Mouse (Mus musculus) heart, adult 8-10 months (tissue): ENCODE results near the gene Ccdc90b. TPM values are rescaled to one million over a fixed set of nuclear protein-coding genes. Genes with fewer than 3 reads are reported as not detected.

Experiments used
- DNase-seq: peaks from one replicate; pipeline ENCODE4 v3.0.0; 2022; ENCODE audit warnings: low spot score
- total RNA-seq, 4 experiments: library from RNA; stranded (reverse); gene quantifications; 2 replicates each; pipeline ENCODE4 v1.2.4; 2022

Gene Ccdc90b
- total RNA-seq: 10 to 100 TPM; 41.6 to 48.5 (median 44.1) TPM

GRCm38 (mm10) chr7:92560986-92561876, at the start of gene Ccdc90b:
Gene Ccdc90b (plus strand): TSS chr7:92561149.
- peak; percentile 95 for DNase-seq

GRCm38 (mm10) chr7:92520397-92520796, 40.6 kb upstream of the Ccdc90b start:
- DNase-seq: no peak

DNA sequence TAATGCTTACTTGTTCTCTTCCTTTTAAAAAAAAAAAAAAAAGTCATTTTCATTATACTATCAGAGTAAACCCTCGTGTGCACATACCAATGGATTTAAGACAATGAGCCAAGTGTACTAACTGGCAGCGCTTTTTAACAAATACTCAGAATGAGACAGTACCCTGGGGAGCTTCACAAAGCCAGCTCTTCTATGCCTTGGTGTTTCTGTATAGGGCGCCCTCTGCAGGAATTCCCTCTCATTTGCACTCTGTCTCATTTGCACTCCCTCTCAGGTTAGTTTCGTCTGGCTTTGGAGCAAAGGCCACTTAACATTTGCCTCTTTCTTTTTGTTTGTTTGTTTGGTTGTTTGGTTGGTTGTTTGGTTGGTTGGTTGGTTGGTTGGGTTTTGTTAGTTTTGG, 40.1 kb upstream of the Ccdc90b start:
- DNase-seq: peak; percentile 22

DNA sequence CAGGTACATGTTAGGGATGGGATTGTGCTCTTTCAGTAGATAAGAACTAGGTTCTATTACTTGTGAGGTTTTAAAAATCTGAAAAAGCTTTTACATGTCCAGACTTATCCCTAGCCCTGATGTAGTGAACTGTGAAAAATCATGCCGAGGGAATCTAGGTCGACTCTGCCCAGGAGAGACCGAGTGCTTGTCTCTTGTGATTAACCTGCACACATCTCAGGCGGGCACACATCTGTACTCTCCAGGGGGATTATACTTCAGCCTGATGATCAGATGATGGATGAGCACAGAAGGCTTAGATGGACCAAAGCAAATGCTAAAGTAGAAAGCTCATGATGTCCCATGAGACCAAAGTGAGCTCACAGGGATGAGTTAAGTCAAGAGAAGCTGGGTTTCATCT, 31.7 kb upstream of the Ccdc90b start:
- no peak for DNase-seq

- no peak for DNase-seq
Measured at GRCm38 (mm10) chr7:92532351-92533036, 28.5 kb upstream of the Ccdc90b start.

DNA sequence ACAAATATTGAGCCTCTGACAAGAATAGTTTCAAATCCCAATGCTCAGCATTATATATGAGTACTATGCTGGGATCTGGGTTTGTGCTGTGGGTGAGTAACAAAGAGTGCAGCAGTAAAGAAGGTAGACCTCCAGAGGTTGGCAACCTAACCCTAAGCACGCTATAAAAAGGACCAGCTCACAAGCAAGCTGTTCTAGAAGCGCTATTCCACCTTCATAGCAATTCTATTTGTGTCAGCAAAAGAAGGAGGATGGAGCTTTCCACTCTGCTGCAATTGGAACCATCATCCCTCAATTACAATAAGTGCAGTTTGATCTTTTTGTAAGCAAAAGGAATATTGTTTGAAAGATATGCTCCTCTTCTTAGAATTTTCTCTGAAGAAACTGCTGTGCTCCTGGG, 14.2 kb upstream of the Ccdc90b start:
- DNase-seq: no peak

DNA sequence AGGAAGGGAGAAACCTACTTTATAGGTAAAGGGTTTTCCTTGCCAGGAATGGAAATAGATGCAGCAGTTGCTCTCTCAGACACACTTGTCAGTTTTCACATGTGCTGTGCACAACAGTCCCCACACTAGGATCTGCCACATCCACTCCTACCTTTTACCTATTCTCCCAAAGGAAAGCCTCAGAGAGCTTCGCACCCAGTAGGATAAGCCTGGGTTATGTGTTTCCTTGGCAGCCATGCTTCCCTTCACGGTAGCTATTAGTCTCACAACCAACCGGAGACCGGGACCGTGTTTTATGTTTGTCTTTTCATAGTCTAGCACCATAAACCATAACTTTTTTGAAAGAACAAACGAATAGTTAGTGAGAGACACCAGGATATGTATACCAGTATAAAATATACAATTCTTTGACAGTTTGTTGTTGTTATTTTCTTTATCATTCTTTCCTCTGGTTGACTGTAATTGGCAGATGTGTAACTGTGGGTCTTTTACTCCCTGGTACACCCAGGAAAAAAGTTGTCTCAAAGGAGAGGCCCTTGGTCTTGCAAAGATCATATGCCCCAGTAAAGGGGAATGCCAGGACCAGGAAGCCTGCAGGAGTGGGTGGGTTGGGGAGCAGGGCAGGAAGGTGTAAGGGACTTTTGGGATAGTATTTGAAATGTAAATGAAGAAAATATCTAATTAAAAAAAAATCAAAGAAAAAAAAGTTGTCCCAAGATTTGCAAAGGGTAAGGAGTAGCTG, 10.5 kb upstream of the Ccdc90b start:
- no peak for DNase-seq

DNA sequence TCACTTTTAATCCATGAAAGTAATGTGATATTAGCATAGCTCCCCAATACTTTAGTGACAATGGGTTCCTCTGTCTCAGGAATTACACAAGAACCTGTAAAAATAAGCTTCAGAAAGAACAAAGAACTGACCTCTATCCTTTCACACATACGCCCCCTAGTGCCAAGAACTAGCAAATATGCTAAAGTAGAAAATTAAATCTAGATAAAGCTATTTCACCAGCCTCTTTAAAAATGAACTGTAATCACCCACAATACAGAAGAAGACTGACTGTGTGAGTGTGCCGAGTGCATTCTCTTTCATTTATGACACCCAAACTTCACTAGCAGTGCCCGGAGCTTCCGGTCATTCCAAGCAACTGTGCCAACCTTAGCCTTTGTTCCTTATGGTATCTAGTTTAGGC, 10.0 kb upstream of the Ccdc90b start:
- peak; percentile 36 for DNase-seq

DNA sequence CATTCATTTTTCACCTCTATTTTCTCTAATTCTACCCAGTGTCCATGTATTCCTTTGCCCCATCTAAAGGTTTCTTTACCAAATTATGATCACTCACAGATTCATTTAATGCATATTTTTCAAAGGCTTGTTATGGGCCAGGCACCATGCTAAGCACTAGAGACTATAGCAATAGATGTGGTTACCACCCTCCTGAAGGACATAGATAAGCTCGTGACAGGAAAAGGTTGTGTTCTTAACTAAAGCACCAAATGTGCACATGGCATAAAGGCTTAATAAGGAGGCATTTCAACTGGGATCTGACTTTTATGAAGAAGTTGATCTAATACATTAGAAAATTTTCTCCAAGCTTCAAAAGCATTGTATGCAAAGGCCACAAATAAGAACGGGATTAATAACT, 2.2 kb upstream of the Ccdc90b start:
- no peak for DNase-seq

GRCm38 (mm10) chr7:92566775-92567174, 5.8 kb downstream of the Ccdc90b start:
- DNase-seq: no peak

DNA sequence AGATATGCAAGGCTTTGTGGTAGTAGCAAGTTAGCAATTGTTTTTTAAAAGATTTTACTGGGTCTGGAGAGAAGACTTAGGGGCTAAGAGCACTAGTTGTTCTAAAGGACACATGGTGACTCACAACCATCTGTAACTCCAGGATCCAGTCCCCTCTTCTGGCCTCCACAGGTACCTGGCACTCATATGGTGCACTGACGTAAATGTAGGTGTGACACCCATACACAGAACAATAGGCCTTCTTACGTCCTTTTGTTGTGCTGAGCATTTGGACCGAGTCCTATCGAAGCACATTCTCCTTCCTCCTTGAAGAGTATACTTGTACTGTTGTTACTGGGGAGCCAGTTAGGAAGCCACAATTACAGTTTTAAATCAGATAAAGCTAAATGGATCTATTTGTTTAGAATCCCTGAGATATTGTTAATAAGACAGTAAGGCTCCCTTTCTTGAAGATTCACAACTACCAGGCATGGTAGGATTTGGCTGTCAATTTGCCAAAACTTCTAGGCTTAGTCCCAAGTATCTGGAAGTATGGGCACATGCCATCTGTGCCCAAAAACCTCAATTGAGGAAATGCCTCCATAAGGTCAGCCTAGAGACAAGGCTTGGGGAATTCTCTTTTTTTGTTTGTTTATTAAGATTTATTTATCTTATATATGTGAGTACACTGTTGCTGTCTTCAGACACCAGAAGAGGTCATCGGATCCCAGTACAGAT, 19.7 kb downstream of the Ccdc90b start:
- DNase-seq: no peak

DNA sequence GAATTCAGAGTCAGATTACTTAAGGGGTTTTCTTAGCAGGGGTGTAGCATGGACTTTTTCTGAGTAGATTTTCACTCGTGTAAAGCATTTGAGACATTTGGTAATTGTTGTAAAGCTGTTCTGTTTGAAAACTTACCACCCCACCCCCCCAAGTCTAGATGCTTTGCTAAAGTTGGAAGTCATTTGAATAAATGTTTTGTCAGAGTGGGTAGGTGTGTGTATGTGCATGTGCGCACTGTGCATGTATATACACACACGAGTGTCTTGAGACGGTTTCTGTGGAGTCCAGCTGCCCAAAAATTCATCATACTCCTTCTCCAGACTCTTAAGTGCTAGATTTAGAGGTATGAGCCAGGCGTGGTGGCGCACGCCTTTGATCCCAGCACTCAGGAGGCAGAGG, 22.6 kb downstream of the Ccdc90b start:
- no peak for DNase-seq

DNA sequence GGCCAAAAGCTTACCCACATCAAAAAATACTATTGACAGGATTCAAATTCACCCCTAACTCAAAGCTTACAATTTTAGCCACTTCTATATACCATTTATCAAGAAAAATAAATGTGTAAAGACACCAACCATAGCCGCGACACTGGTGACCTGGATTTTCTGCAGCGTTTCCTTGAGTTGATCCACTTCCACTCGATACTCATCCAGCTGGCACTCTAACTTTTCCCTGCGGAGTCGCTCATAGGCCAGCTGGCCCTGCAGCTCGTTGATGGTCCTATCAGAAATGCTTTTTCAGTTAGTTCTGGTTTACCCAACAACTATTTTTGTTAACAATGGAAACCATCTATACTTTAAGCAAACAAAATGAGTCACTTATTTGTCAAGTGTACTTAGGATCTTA, 29.0 kb downstream of the Ccdc90b start:
- no peak for DNase-seq

- DNase-seq: no peak
Measured at GRCm38 (mm10) chr7:92590842-92591241, 29.9 kb downstream of the Ccdc90b start.

DNA sequence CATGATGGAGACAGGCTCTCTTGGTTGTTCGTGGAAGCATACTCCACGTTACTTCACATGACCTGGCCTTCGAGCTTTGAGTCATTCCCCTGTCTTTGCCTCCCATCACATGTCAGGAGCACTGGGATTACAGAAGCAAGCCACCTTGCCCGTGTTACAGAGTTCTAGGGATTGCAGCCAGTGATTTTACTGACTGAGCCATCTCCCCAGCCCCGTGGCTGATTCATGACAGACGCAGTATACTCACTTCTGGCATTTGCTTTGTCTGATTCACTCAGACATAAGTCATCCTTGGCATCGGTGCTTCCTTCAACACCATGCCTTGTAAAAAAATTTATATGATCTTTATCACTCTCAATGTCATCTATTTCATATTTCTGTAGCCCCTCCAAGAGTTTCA, 44.0 kb downstream of the Ccdc90b start:
- no peak for DNase-seq

DNA sequence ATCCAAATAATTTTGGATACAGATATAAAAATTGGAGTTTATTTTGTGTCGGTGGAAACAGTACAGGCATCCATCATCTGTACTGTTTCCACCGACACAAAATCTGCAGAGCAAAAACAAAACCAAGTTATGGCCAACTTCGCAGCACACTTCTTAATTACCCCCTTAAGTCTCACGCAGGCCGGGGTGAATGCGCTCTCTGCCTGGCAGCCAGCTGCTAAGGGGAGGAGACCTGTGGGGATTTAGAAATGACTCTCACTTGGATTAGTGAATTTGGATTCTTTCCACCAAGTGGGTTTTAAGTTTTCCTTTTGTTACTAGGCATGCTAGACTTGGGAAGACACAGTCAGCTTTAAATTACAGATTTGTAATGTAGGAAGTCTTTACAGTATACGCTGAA, 49.9 kb downstream of the Ccdc90b start:
- no peak for DNase-seq

DNA sequence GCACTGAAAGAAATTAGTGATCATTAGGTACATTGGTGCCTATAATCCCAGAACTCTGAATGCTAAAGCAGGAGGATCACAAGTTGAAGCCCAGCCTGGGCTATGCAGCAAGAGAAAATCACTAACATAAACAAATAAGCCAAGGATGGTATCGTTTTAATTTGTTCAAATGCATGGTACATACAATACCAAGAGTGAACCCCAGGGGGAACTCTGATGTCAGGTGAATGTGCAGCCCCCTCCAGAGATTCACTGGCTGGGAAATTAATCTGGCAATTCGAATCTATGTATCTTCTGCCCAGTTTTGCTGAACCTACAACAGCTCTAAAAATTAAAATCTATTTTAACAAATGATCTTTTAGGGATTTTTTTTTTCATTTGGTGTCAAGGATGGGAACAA, 63.5 kb downstream of the Ccdc90b start:
- no peak for DNase-seq

- peak; percentile 33 for DNase-seq
Measured at GRCm38 (mm10) chr7:92630167-92630566, 69.2 kb downstream of the Ccdc90b start.
